Mouse (Mus musculus): Measurements from ENCODE around the gene Proz. TPM values are rescaled to one million over a fixed set of nuclear protein-coding genes. Genes with fewer than 3 reads are reported as not detected.
A peak's percentile ranks its signal among the peaks of the same experiment; 100 is the strongest.
"Not testable (repeated sequence)": the region's sequence is repeated elsewhere in the genome, so short reads cannot be mapped to it uniquely, and the experiment has no call there.

The Proz gene
- total and polyA plus RNA-seq, 3 experiments, result 0.12 to 0.54 TPM; not detected in 1

DNA sequence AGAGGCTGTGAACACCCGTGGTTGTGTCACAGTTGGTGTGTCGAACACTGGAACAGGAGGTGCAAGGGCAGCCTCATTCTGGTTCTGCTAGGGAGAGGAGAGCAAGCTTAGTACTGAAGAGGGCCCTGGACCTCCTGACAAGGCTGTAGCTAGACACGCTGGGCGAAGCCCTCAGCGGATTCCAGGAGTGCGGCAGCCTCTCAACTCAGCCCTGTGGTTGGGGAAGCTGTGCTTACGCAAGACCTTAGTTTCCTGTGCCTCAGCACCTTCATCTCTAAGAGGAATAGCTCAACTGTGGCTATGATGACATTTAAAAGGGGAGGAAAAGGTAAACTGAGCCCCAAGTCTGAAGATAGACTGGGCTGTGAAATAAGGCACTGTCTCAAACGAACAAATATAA is 14.3 kb downstream of the Proz start:
- no peaks in the 10 kb centered on the region for H3K79me2 ChIP-seq (ENCODE audit: control insufficient read depth, insufficient read depth, low read length, poor library complexity)
- H3K27ac ChIP-seq (ENCODE audit: control insufficient read depth, low read depth, low read length), result no peak overlapping the region
- H3K9me3 ChIP-seq (replicated peaks; ENCODE audit: insufficient read depth, low read length), result no peaks in the 10 kb centered on the region
- H3K27me3 ChIP-seq (ENCODE audit: control insufficient read depth in 1 of 2, insufficient read depth in 2 of 2, low read length in 2 of 2), result no peaks in the 10 kb centered on the region
- peaks cover 0 to 9% of the 10 kb centered on the region in 2 experiments; a peak in 2 of 4 replicates for H3K36me3 ChIP-seq (ENCODE audit: control insufficient read depth in 1 of 2, insufficient read depth in 2 of 2, low read length in 2 of 2)
- no peak for DNase-seq (ENCODE audit: low read depth, low spot score)
- H3K4me3 ChIP-seq (ENCODE audit: control insufficient read depth in 1 of 2, insufficient read depth in 1 of 2, low read depth in 2 of 2, low read length in 2 of 2), result no peak overlapping the region
- no peak overlapping the region for H3K9ac ChIP-seq (ENCODE audit: control insufficient read depth, low read depth, low read length, poor library complexity, severe bottlenecking)
- TF ChIP-seq CHD2 (IDR thresholded peaks at IDR 0.05; ENCODE audit: low read length), result no peak
- TF ChIP-seq ELF1 (IDR thresholded peaks at IDR 0.05; ENCODE audit: low read depth, low read length), result no peak
- no peak for TF ChIP-seq MEF2A (IDR thresholded peaks at IDR 0.05; ENCODE audit: extremely low read depth, insufficient replicate concordance, low read depth, low read length, poor library complexity, severe bottlenecking)
- TF ChIP-seq USF1 (IDR thresholded peaks at IDR 0.05; ENCODE audit: low read depth, low read length), result no peak
- TF ChIP-seq GABPA (IDR thresholded peaks at IDR 0.05; ENCODE audit: low read depth, low read length), result no peak
- no peak for TF ChIP-seq JUND (IDR thresholded peaks at IDR 0.05; ENCODE audit: low read depth, low read length)
- no peak for TF ChIP-seq MYC (IDR thresholded peaks at IDR 0.05; ENCODE audit: low read depth, low read length)
- no peak for TF ChIP-seq E2F4 (IDR thresholded peaks at IDR 0.05; ENCODE audit: borderline replicate concordance, low read depth, low read length)
- TF ChIP-seq POLR2AphosphoS2 (IDR thresholded peaks at IDR 0.05; ENCODE audit: low read length), result no peak
- no peak for TF ChIP-seq ZNF384 (IDR thresholded peaks at IDR 0.05; ENCODE audit: low read depth, low read length)
- no peak for TF ChIP-seq MXI1 (IDR thresholded peaks at IDR 0.05; ENCODE audit: low read depth, low read length)
- TF ChIP-seq CTCF (IDR thresholded peaks at IDR 0.05 in 2 of 3, conservative IDR thresholded peaks at IDR 0.05 in 1 of 3; ENCODE audit: control insufficient read depth in 1 of 3, insufficient read depth in 1 of 3, low read depth in 2 of 3, low read length in 3 of 3, poor library complexity in 1 of 3, severe bottlenecking in 1 of 3), result no peak
- no peaks in the 10 kb centered on the region for H3K4me1 ChIP-seq (ENCODE audit: control insufficient read depth in 1 of 2, insufficient read depth in 2 of 2, low read length in 2 of 2)

DNA sequence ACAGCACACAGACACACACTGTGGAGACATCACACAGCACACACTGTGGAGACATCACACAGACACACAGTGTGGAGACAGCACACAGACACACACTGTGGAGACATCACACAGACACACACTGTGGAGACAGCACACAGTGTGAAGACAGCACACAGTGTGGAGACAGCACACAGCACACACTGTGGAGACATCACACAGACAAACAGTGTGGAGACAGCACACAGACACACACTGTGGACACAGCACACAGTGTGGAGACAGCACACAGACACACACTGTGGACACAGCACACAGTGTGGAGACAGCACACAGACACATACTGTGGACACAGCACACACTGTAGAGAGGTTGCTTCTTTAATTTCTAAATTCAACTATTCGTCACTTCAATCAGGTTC is 14.9 kb downstream of the Proz start:
- peak; percentile 34; the same call in 1 of the 2 replicates for TF ChIP-seq POLR2AphosphoS5 (IDR thresholded peaks at IDR 0.05; ENCODE audit: borderline replicate concordance, low read depth, low read length)
- 0 out of 2 replicates have a peak, but pooled peaks have one; percentile 70 for TF ChIP-seq ZKSCAN1 (IDR thresholded peaks at IDR 0.05; ENCODE audit: low read depth, low read length)
- not testable (repeated sequence) for DNase-seq (ENCODE audit: low read depth, low spot score); H3K9ac ChIP-seq (ENCODE audit: control insufficient read depth, low read depth, low read length, poor library complexity, severe bottlenecking); H3K9me3 ChIP-seq (replicated peaks; ENCODE audit: insufficient read depth, low read length); H3K4me3 ChIP-seq (ENCODE audit: control insufficient read depth in 1 of 2, insufficient read depth in 1 of 2, low read depth in 2 of 2, low read length in 2 of 2); H3K79me2 ChIP-seq (ENCODE audit: control insufficient read depth, insufficient read depth, low read length, poor library complexity); H3K27ac ChIP-seq (ENCODE audit: control insufficient read depth, low read depth, low read length); H3K27me3 ChIP-seq (ENCODE audit: control insufficient read depth in 1 of 2, insufficient read depth in 2 of 2, low read length in 2 of 2); H3K4me1 ChIP-seq (ENCODE audit: control insufficient read depth in 1 of 2, insufficient read depth in 2 of 2, low read length in 2 of 2)
- peaks cover 0 to 11% of the 10 kb centered on the region in 2 experiments; a peak in 2 of 4 replicates for H3K36me3 ChIP-seq (ENCODE audit: control insufficient read depth in 1 of 2, insufficient read depth in 2 of 2, low read length in 2 of 2)

DNA sequence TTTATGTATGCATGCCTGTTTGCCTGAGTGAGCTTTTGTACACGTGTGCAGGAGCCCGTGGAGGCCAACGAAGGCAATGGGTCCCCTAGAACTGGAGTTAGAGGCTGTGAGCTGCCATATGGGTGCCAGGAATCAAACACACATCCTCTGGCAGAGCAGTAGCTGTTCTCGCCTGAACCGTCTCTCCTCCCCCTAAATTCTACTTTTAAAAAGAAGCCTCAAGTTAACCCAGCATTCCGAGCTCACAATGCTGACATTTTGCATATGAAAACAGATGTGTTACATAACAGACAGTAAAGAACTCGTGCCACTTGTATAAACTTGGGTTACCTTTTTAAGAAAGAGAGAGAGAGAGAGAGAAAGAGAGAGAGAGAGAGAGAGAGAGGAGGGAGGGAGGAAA is 16.8 kb downstream of the Proz start:
- no peak for DNase-seq (ENCODE audit: low read depth, low spot score)
- Histone ChIP-seq H3K79me2 (ENCODE audit: control insufficient read depth, insufficient read depth, low read length, poor library complexity) (no peaks in the 10 kb centered on the region), H3K9me3 (replicated peaks; ENCODE audit: insufficient read depth, low read length) (no peaks in the 10 kb centered on the region), H3K27ac (ENCODE audit: control insufficient read depth, low read depth, low read length) (no peak overlapping the region), H3K36me3 (ENCODE audit: control insufficient read depth in 1 of 2, insufficient read depth in 2 of 2, low read length in 2 of 2) (peaks cover 0 to 13% of the 10 kb centered on the region in 2 experiments; a peak in 2 of 4 replicates), H3K9ac (ENCODE audit: control insufficient read depth, low read depth, low read length, poor library complexity, severe bottlenecking) (no peak overlapping the region), H3K27me3 (ENCODE audit: control insufficient read depth in 1 of 2, insufficient read depth in 2 of 2, low read length in 2 of 2) (no peaks in the 10 kb centered on the region), H3K4me1 (ENCODE audit: control insufficient read depth in 1 of 2, insufficient read depth in 2 of 2, low read length in 2 of 2) (no peaks in the 10 kb centered on the region), H3K4me3 (ENCODE audit: control insufficient read depth in 1 of 2, insufficient read depth in 1 of 2, low read depth in 2 of 2, low read length in 2 of 2) (no peak overlapping the region)
- no peak for TF ChIP-seq SIN3A (IDR thresholded peaks at IDR 0.05; ENCODE audit: low read length)
- TF ChIP-seq CHD1 (IDR thresholded peaks at IDR 0.05; ENCODE audit: low read depth, low read length), result no peak
- no peak for TF ChIP-seq POLR2A (IDR thresholded peaks at IDR 0.05; ENCODE audit: control insufficient read depth in 1 of 2, insufficient read depth in 1 of 2, low read depth in 1 of 2, low read length in 2 of 2, poor library complexity in 1 of 2)
- no peak for TF ChIP-seq POLR2AphosphoS2 (IDR thresholded peaks at IDR 0.05; ENCODE audit: low read length)
- TF ChIP-seq HCFC1 (IDR thresholded peaks at IDR 0.05; ENCODE audit: low read depth, low read length), result no peak
- TF ChIP-seq USF2 (IDR thresholded peaks at IDR 0.05; ENCODE audit: borderline replicate concordance in 1 of 2, insufficient read depth in 1 of 2, low read depth in 1 of 2, low read length in 2 of 2), result no peak

Measured in MEL (cell line).